Mouse (Mus musculus): ENCODE measurements around the gene Dnah7b. TPM values are rescaled to one million over a fixed set of nuclear protein-coding genes. Genes with fewer than 3 reads are reported as not detected.
"Not testable (repeated sequence)": the region's sequence is repeated elsewhere in the genome, so short reads cannot be mapped to it uniquely, and the experiment has no call there.

Dnah7b gene
- polyA plus RNA-seq, 1 experiment: not detected

DNA sequence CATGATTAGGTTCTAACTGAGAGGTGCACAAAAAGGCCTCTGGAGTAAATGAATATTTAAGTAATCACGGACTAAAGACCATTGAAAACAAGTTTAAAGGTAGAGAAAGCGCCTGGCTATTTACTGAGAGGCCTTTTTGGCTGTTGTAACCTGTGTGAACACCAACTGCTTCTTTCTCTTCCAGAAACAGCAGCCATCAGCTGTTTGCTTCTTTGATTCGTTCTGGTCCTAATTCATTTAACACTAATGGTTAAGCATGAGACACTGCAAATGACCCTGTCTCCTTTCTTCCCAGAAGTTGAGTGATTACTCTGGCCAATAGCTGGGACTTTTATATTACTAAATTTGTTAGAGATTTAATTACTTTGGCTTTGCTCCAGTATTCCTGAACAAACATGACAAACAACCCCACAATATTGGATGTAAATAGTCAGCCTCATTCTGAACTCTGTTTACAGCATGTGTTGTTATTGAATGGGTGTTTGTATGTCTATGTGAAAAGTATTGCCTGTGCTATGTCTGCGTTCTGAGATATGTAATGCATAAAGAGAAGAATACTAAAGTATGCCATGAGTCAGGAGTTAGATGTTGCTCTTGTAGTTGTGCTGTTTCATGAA lies 328.7 kb downstream of the Dnah7b start:
- H3K4me3 ChIP-seq (ENCODE audit: insufficient read depth, low read depth, low read length): not testable (repeated sequence)

DNA sequence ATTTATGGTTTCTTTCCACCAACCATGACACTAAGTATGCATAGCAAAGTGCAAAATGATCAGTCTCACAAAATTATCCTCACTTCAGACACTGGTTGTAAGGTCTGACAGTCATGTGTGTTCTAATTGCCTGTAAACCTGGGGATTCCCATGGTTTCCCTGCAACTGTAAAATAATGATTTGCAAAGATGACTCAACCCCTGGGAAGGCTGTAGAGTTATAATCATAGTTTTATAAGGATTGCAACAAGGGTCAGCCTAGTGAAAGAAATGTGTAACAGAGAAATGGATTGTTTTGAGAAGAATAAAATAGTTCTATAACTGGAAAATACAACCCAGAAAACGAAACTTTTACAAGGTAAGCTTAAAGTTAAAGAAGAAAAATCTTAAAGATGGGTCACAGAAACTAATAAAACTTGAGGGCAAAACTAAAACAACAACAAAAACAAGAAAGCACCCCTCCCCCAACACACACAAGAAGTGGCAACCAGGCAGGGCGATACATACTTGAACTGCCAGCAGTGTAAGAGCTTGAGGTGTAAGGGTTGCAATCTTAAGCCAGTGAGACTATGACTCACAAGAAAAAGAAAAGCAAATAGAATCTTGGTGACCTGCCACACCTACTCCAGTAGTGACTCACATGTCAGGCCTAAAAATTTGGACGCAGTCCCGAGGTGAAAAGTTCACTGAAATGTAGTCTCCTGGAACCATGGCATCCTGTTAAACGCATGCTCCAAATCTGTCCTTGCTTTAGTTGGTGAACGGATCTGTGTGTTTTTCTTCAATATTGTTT lies 342.4 kb downstream of the Dnah7b start:
- Histone ChIP-seq H3K4me3 (ENCODE audit: insufficient read depth, low read depth, low read length) (no peak overlapping the region), H3K27ac (ENCODE audit: insufficient read depth, low read depth, low read length) (no peak overlapping the region), H3K4me1 (ENCODE audit: control insufficient read depth, insufficient read depth, low read length) (no peaks in the 10 kb centered on the region)
- TF ChIP-seq POLR2A (IDR thresholded peaks at IDR 0.05; ENCODE audit: insufficient read depth, low read depth, low read length) (no peak), CTCF (IDR thresholded peaks at IDR 0.05; ENCODE audit: insufficient read depth, low read depth, low read length) (no peak)
- 85% methylated on average over 6 of the region's 6 CpGs for WGBS

More for the DNA sequence above, 328.7 kb downstream of the Dnah7b start:
- not testable (repeated sequence) for H3K27ac ChIP-seq (ENCODE audit: insufficient read depth, low read depth, low read length); H3K4me1 ChIP-seq (ENCODE audit: control insufficient read depth, insufficient read depth, low read length)
- 39% methylated on average over 3 of the region's 4 CpGs for WGBS

DNA sequence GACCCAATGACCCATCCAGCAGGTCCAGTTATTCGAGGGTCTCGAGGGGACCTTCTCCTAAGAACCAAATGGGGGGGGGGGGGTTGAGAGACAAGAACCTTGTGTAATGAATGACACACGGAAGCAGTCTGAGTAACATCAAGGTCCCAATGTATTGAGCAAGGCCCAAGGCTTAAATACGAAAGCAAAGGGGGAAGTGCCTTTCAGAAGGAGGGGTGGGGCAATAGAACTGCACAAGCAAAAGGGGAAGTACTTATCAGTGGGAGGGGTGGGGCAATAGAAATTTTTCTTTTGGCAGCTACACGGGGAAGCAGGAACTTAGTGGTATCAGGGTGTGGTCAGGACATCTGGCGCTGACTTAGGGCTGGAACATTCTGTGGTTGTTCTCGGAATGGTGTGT lies 348.7 kb downstream of the Dnah7b start:
- not testable (repeated sequence) for H3K4me1 ChIP-seq (ENCODE audit: control insufficient read depth, insufficient read depth, low read length); H3K4me3 ChIP-seq (ENCODE audit: insufficient read depth, low read depth, low read length); H3K27ac ChIP-seq (ENCODE audit: insufficient read depth, low read depth, low read length)
- 95% methylated on average over 7 of the region's 7 CpGs for WGBS

DNA sequence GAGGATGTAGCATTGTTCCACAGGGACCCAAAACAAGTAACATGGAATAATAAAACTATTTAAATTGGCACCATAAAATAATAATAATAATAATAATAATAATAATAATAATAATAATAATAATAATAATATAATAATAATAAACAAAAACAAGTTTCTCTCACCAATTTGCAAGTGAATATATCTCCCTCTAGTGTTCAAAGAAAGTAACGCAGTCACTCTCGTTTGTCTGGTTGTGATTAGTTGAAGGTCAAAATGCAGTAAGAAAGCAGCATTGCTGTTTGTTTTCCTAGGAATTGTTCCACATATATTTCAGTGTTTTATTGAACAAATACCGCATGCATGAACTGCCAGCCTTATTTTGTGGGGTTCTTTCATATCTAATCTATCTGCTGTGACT lies 350.8 kb downstream of the Dnah7b start:
- not testable (repeated sequence) for H3K4me3 ChIP-seq (ENCODE audit: insufficient read depth, low read depth, low read length); H3K27ac ChIP-seq (ENCODE audit: insufficient read depth, low read depth, low read length); H3K4me1 ChIP-seq (ENCODE audit: control insufficient read depth, insufficient read depth, low read length)
- 27% methylated on average over 3 of the region's 3 CpGs for WGBS

DNA sequence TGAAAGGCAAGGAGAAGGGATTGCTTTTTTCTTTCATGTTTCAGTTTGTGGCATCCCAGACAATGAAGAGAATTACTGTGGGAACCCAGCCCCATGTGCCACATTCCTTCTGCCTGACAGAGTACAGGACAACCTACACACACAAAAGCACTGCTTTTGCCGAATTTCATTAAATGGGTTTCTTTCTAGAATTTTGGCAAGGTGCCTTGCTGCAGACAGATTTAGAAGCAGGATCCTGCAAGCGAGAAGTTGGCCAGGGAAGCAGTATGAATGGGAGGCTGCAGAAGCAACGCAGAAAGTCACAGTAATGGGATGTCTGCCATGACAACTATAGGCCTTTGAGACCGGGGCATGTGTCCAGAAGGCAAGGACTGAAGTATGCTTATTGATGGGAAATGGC lies 352.9 kb downstream of the Dnah7b start:
- not testable (repeated sequence) for H3K27ac ChIP-seq (ENCODE audit: insufficient read depth, low read depth, low read length); H3K4me1 ChIP-seq (ENCODE audit: control insufficient read depth, insufficient read depth, low read length); H3K4me3 ChIP-seq (ENCODE audit: insufficient read depth, low read depth, low read length)
- WGBS: 39% methylated on average over 4 of the region's 4 CpGs

Other genes starting within 250 kb of the Dnah7b start
- gene Gm5269, start 176.0 kb upstream of the Dnah7b start, polyA plus RNA-seq (2012; ENCODE audit: insufficient read depth, insufficient read length, low replicate concordance, missing spikeins): not detected in 2 replicates
- not detected in 2 replicates for gene Slc40a1, start 139.8 kb upstream of the Dnah7b start, polyA plus RNA-seq (2012; ENCODE audit: insufficient read depth, insufficient read length, low replicate concordance, missing spikeins)